Mouse (Mus musculus) G1E (cell line): ENCODE data around the gene Zfp286. TPM values are rescaled to one million over a fixed set of nuclear protein-coding genes. Genes with fewer than 3 reads are reported as not detected.

Source experiments
- ATAC-seq: 2 replicates; pipeline ENCODE4 v1.8.0; 2016; ENCODE audit warnings: mild to moderate bottlenecking; ENCODE audit not compliant: insufficient number of reproducible peaks, poor library complexity, low FRiP score, severe bottlenecking; ENCODE audit errors: extremely low read depth
- DNase-seq: peaks from one replicate; pipeline ENCODE4 v3.0.0; 2012; ENCODE audit warnings: low spot score
- H3K27me3 ChIP-seq: 2 replicates; pipeline ENCODE4 v1.6.1; 2012; ENCODE audit warnings: mild to moderate bottlenecking, low read length, inconsistent platforms; ENCODE audit not compliant: insufficient read depth
- H3K36me3 ChIP-seq: replicated peaks from 2 replicates; pipeline ENCODE3; 2012; ENCODE audit warnings: mild to moderate bottlenecking, inconsistent platforms
- H3K4me1 ChIP-seq: 2 replicates; pipeline ENCODE4 v1.6.1; 2012; ENCODE audit warnings: low read depth, low read length, inconsistent platforms, mixed read lengths; ENCODE audit not compliant: insufficient read depth
- H3K4me3 ChIP-seq: 2 replicates; pipeline ENCODE4 v1.5.1; 2012; ENCODE audit warnings: low read depth, mild to moderate bottlenecking, inconsistent platforms, low read length, moderate library complexity, mixed read lengths
- H3K9me3 ChIP-seq: replicated peaks from 2 replicates; pipeline ENCODE4 v1.6.1; 2012; ENCODE audit warnings: inconsistent platforms
- CTCF ChIP-seq: IDR thresholded peaks from 2 replicates; pipeline ENCODE4 v1.5.1; 2012; ENCODE audit warnings: low read depth, low read length, inconsistent platforms, mixed read lengths
- GATA1 ChIP-seq: IDR thresholded peaks from 2 replicates; pipeline ENCODE4 v1.6.1; 2012; ENCODE audit warnings: borderline replicate concordance, low read length, inconsistent platforms, mixed read lengths
- GATA2 ChIP-seq: IDR thresholded peaks from 2 replicates; pipeline ENCODE4 v1.6.1; 2012; ENCODE audit warnings: low read depth, low read length, inconsistent platforms, borderline replicate concordance
- POLR2AphosphoS5 ChIP-seq: IDR thresholded peaks from 2 replicates; pipeline ENCODE4 v1.6.1; 2012; ENCODE audit warnings: low read depth, low read length, inconsistent platforms; ENCODE audit not compliant: insufficient replicate concordance
- TAL1 ChIP-seq: conservative IDR thresholded peaks from 2 replicates; pipeline ENCODE4 v1.6.1; 2012; ENCODE audit warnings: low read depth, low read length, inconsistent platforms, mixed read lengths
- polyA plus RNA-seq: library from polyadenylated mRNA; stranded (reverse); fragments of >175 nt; gene quantifications from 2 replicates; pipeline ENCODE4 v1.2.3, GENCODE M21; 2012
- total RNA-seq, 2 experiments: library from RNA; stranded (forward) in 1 of 2; stranded (reverse) in 1 of 2; fragments of 200-1000 nt in 1 of 2; fragments of >200 nt in 1 of 2; fragmentation: Nextera tagmentation in 1 of 2; gene quantifications; 2 replicates each; pipeline ENCODE4 v1.2.3; 2014 to 2017

The Zfp286 gene
- total and polyA plus RNA-seq, 3 experiments = 1.6 TPM; not detected in 2

GRCm38 (mm10) chr11:62732022-62732387 lies 57.3 kb downstream of the Zfp286 start:
- TF ChIP-seq GATA2 (no peak), TAL1 (no peak), GATA1 (no peak), POLR2AphosphoS5 (no peak), CTCF (no peak)
- DNase-seq = no peak
- no peak overlapping the region for H3K4me3 ChIP-seq

DNA sequence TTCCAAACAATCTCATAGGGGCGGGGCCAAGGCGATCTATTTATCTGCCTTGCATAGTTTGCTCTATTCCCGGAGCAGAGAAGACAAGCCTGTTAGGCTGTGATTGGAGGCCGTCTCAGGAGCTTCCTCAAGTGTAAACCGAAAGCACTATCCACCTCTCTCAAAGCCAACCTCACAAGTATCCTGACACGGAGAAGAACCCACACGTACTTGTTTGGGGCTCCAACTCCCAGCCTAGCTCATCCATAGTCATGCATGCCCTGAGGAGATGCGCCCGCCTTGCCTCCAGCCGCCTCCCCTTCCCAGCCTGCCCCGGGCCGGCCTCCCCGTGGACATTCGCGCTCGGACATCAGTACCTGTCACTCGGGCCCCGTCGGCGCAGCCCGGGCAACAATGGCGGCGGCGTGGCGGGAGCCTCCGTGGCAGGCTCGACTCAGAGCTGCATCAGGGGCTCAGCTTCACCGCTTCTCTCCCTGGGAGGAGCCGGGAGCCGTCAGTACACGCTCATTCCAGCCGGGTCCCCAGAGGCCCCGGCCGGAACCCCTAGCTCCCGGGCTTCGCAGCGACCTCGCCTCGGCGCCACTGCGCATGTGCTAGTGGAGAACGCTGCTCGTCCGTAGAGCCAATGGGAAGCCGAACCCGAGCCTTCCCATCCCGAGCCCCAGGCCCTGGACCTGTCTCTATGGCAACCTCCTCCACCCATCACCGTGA lies 57.8 kb downstream of the Zfp286 start, which contains the start of gene Zfp287:
Gene Zfp287 (minus strand): TSS at position 595 of the 711 bp plus-strand sequence.
- H3K9me3 ChIP-seq = no peaks in the 10 kb centered on the region
- DNase-seq (no peak), ATAC-seq (no peak)
- no peaks in the 10 kb centered on the region for H3K36me3 ChIP-seq
- peaks cover 13% of the 10 kb centered on the region for H3K27me3 ChIP-seq
- TF ChIP-seq CTCF = no peak
- TF ChIP-seq POLR2AphosphoS5 = no peak
- TF ChIP-seq TAL1 = no peak
- no peak for TF ChIP-seq GATA1
- TF ChIP-seq GATA2 = no peak
- no peak within 1 kb of the TSS for H3K4me3 ChIP-seq
- H3K4me1 ChIP-seq = no peaks in the 10 kb centered on the region; the same call in 1 of the 2 replicates

More at GRCm38 (mm10) chr11:62732022-62732387, 57.3 kb downstream of the Zfp286 start:
- ATAC-seq = no peak
- Histone ChIP-seq H3K27me3 (peaks cover 13% of the 10 kb centered on the region), H3K9me3 (no peaks in the 10 kb centered on the region), H3K4me1 (no peaks in the 10 kb centered on the region; the same call in 1 of the 2 replicates), H3K36me3 (no peaks in the 10 kb centered on the region)

DNA sequence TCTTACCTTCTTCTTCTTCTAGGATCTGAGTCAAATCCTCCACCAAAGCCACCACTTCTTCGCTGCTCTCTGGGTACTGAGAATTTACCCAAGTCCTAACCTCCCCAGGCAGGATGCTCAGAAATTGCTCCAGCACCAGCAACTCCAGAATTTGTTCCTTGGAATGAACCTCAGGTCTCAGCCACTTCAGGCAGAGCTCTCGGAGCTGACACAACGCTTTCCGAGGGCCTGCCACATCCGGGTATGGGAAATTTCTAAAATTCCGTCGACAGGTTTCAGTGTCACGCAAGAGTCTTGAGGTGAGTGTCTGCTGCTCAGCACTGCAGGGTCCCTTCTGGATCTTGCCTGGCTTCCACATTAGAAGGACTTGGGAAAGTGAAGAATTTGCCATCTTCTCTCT lies 61.0 kb downstream of the Zfp286 start:
- Histone ChIP-seq H3K4me3 (no peak overlapping the region), H3K9me3 (no peaks in the 10 kb centered on the region), H3K36me3 (no peaks in the 10 kb centered on the region), H3K27me3 (peaks cover 10% of the 10 kb centered on the region; the same call in 1 of the 2 replicates), H3K4me1 (no peaks in the 10 kb centered on the region; the same call in 1 of the 2 replicates)
- DNase-seq = no peak
- no peak for TF ChIP-seq POLR2AphosphoS5
- no peak for ATAC-seq

DNA sequence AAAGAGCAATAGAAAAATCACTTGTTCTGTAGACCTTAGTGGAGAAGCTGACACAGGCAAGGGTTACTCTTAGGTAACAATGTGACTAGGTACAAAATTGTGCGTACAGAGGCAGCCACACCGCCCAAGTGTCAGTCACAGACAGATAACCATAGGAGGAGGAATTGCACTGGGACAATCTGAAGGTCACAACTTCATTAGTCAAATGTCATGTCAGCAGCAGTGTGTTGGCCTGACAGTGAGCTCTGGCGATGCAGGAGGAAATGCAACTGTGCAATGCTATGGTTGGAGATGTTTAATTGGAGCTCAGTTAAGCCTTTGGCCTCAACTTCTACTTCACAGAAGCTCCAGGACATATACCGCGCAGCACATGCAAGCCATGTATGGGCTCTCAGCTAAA lies 78.6 kb downstream of the Zfp286 start:
- no peaks in the 10 kb centered on the region for H3K9me3 ChIP-seq
- peaks cover 9% of the 10 kb centered on the region for H3K27me3 ChIP-seq
- no peaks in the 10 kb centered on the region for H3K4me1 ChIP-seq
- ATAC-seq = no peak; the same call in 1 of the 2 replicates
- H3K36me3 ChIP-seq = no peaks in the 10 kb centered on the region
- H3K4me3 ChIP-seq = no peak overlapping the region
- no peak for TF ChIP-seq GATA2
- TF ChIP-seq CTCF = no peak
- no peak for TF ChIP-seq GATA1
- no peak for TF ChIP-seq TAL1
- no peak for TF ChIP-seq POLR2AphosphoS5
- DNase-seq = no peak

GRCm38 (mm10) chr11:62708252-62708651 lies 81.0 kb downstream of the Zfp286 start:
- no peaks in the 10 kb centered on the region for H3K36me3 ChIP-seq
- DNase-seq (no peak), ATAC-seq (no peak)
- H3K4me3 ChIP-seq = no peak overlapping the region
- peaks cover 5% of the 10 kb centered on the region; the same call in 1 of the 2 replicates for H3K27me3 ChIP-seq
- no peak for TF ChIP-seq CTCF
- no peak for TF ChIP-seq GATA2
- TF ChIP-seq TAL1 = no peak
- TF ChIP-seq GATA1 = no peak
- no peak for TF ChIP-seq POLR2AphosphoS5
- H3K9me3 ChIP-seq = no peaks in the 10 kb centered on the region
- H3K4me1 ChIP-seq = no peaks in the 10 kb centered on the region

GRCm38 (mm10) chr11:62706141-62706540 lies 83.1 kb downstream of the Zfp286 start:
- Histone ChIP-seq H3K9me3 (no peaks in the 10 kb centered on the region), H3K4me1 (no peaks in the 10 kb centered on the region), H3K4me3 (no peak overlapping the region), H3K36me3 (no peaks in the 10 kb centered on the region), H3K27me3 (peaks cover 5% of the 10 kb centered on the region; the same call in 1 of the 2 replicates)
- DNase-seq (no peak), ATAC-seq (no peak)
- TF ChIP-seq POLR2AphosphoS5 (no peak), GATA1 (no peak), GATA2 (no peak), TAL1 (no peak), CTCF (no peak)

Other genes starting within 250 kb of the Zfp286 start
- gene Ubb, start 238.3 kb downstream of the Zfp286 start, total RNA-seq (2014; fragmentation: Nextera tagmentation) = 814 and 964 TPM in 2 replicates
- gene Ubb, start 238.3 kb downstream of the Zfp286 start, total RNA-seq (2017) = 1,083 and 1,103 TPM in 2 replicates
- gene Ubb, start 238.3 kb downstream of the Zfp286 start, polyA plus RNA-seq = 1,429 and 2,208 TPM in 2 replicates
- gene Trpv2, start 215.0 kb downstream of the Zfp286 start, total RNA-seq (2014; fragmentation: Nextera tagmentation) = 50.2 and 67.3 TPM in 2 replicates
- 48.4 and 49.9 TPM in 2 replicates for gene Trpv2, start 215.0 kb downstream of the Zfp286 start, total RNA-seq (2017)
- gene Trpv2, start 215.0 kb downstream of the Zfp286 start, polyA plus RNA-seq = 17.4 and 22.5 TPM in 2 replicates
- 1.7 TPM in 1 of 2 replicates, not detected in the other for gene Lrrc75a, start 140.9 kb downstream of the Zfp286 start, total RNA-seq (2014; fragmentation: Nextera tagmentation)
- gene Lrrc75a, start 140.9 kb downstream of the Zfp286 start, total RNA-seq (2017) = 0.17 and 0.27 TPM in 2 replicates
- 0.30 and 0.53 TPM in 2 replicates for gene Lrrc75a, start 140.9 kb downstream of the Zfp286 start, polyA plus RNA-seq
- 14.8 and 24.3 TPM in 2 replicates for gene Mmgt2, start 140.8 kb downstream of the Zfp286 start, total RNA-seq (2014; fragmentation: Nextera tagmentation)
- 6.3 and 7.9 TPM in 2 replicates for gene Mmgt2, start 140.8 kb downstream of the Zfp286 start, total RNA-seq (2017)
- 5.5 and 8.2 TPM in 2 replicates for gene Mmgt2, start 140.8 kb downstream of the Zfp286 start, polyA plus RNA-seq
- not detected in 2 replicates for gene Zfp287, start 57.6 kb downstream of the Zfp286 start, total RNA-seq (2014; fragmentation: Nextera tagmentation)
- 0.17 and 0.22 TPM in 2 replicates for gene Zfp287, start 57.6 kb downstream of the Zfp286 start, total RNA-seq (2017)
- gene Zfp287, start 57.6 kb downstream of the Zfp286 start, polyA plus RNA-seq = not detected in 2 replicates
- not detected in 2 replicates for gene Gm10428, start 36.4 kb downstream of the Zfp286 start, total RNA-seq (2014; fragmentation: Nextera tagmentation)
- gene Gm10428, start 36.4 kb downstream of the Zfp286 start, total RNA-seq (2017) = not detected in 2 replicates
- gene Gm10428, start 36.4 kb downstream of the Zfp286 start, polyA plus RNA-seq = not detected in 2 replicates
- not detected in 2 replicates for gene Trim16, start 30.8 kb upstream of the Zfp286 start, total RNA-seq (2014; fragmentation: Nextera tagmentation)
- 0.05 TPM in 1 of 2 replicates, not detected in the other for gene Trim16, start 30.8 kb upstream of the Zfp286 start, total RNA-seq (2017)
- gene Trim16, start 30.8 kb upstream of the Zfp286 start, polyA plus RNA-seq = not detected in 2 replicates
- not detected in 2 replicates for gene Fbxw10, start 57.6 kb upstream of the Zfp286 start, total RNA-seq (2014; fragmentation: Nextera tagmentation)
- gene Fbxw10, start 57.6 kb upstream of the Zfp286 start, total RNA-seq (2017) = 0.17 and 0.55 TPM in 2 replicates
- gene Fbxw10, start 57.6 kb upstream of the Zfp286 start, polyA plus RNA-seq = not detected in 2 replicates
- gene Tvp23b, start 90.0 kb upstream of the Zfp286 start, total RNA-seq (2014; fragmentation: Nextera tagmentation) = 24.8 and 33.0 TPM in 2 replicates
- gene Tvp23b, start 90.0 kb upstream of the Zfp286 start, total RNA-seq (2017) = 46.5 and 53.7 TPM in 2 replicates
- gene Tvp23b, start 90.0 kb upstream of the Zfp286 start, polyA plus RNA-seq = 1.9 and 3.3 TPM in 2 replicates
- gene Cdrt4, start 161.7 kb upstream of the Zfp286 start, total RNA-seq (2014; fragmentation: Nextera tagmentation) = not detected in 2 replicates
- 0.27 TPM in 1 of 2 replicates, not detected in the other for gene Cdrt4, start 161.7 kb upstream of the Zfp286 start, total RNA-seq (2017)
- not detected in 2 replicates for gene Cdrt4, start 161.7 kb upstream of the Zfp286 start, polyA plus RNA-seq